14 mouse cellular contexts compared by ENCODE assay signal in the genomic region with DNA sequence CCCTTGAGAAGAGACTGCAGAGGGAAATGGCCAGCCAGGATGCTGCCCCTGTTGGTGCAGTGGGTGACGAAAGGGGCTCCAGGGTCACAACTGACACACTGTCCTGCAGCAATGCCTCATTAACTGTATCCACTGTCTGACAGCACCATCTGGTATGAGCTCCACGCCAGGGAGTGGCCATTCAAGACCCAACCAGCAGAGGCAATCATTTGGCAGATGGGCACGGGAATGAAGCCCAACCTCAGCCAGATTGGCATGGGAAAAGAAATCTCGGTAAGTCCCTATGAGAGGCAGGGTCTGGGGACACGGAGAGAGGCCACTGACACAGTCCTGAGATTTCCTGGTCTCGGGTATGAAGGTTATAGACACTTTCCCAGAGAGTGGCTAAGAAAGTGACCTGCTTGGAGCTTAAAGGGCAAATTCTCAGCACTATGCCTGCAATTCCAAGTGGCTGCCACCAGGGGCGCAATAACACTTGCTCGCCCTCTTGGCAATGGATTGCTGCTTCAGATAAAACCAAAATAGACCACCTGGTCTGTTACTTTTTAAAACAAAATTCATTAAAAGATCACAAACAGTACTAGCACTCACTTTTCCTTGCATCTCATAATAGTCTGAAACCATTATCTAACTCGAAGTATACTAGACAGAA. TPM values are rescaled to one million over a fixed set of nuclear protein-coding genes. Genes with fewer than 3 reads are reported as not detected.
A peak's percentile ranks its signal among the peaks of the same experiment; 100 is the strongest.
DNase-seq lines count a peak whose midpoint lies in the region; TF ChIP-seq lines count a peak whose summit lies in the region.
"Had no signal": no experiment of that assay in that cellular context is flagged by ENCODE, and none has a peak within 500 bp of the region (broad histone marks: within the 10 kb centered on the region; RNA-seq: fewer than 3 reads in every experiment).

No protein-coding gene starts in this region.

- TF ChIP-seq CTCF in left cerebral cortex, adult 2 months (IDR thresholded peaks at IDR 0.05): peak; percentile 56

- DNase-seq in cerebellum, postnatal 14 days: peak; percentile 76 to 77
- no peak for DNase-seq in cerebellum, adult 11 months
- DNase-seq in left cerebral cortex, adult 2 months (ENCODE audit: extremely low spot score in 1 of 2, low spot score in 2 of 2): no peak
- no peak for DNase-seq in left cerebral cortex, postnatal 36 days (ENCODE audit: low spot score in 2 of 2)
- DNase-seq in A20 (ENCODE audit: low read depth, low spot score): peak; percentile 46
- DNase-seq in ZHBTc4 (ENCODE audit: low read depth, low spot score): peak; percentile 62
- DNase-seq in ovary, postnatal 10 days (ENCODE audit: low spot score): no peak
- no peak for DNase-seq in spleen, adult 18-20 months
- DNase-seq: kidney, postnatal 10 days; thymus, postnatal 14 days had no signal

- intact Hi-C loops in left cerebral cortex, adult 2 months (cut with DNase I): no loop called here
- intact Hi-C loops in left cerebral cortex, postnatal 36 days (cut with DNase I): no loop called here

- no peak overlapping the region for H3K4me3 ChIP-seq in left cerebral cortex, adult 2 months
- H3K4me3 ChIP-seq: forebrain, embryonic 10.5 days; liver, embryonic 15.5 days; midbrain, embryonic 10.5 days had no signal

- H3K27ac ChIP-seq in left cerebral cortex, adult 2 months: no peak overlapping the region
- H3K27ac ChIP-seq: forebrain, embryonic 10.5 days; hindbrain, embryonic 14.5 days; liver, embryonic 15.5 days; midbrain, embryonic 10.5 days had no signal

RNA-seq across cellular contexts. Expression of gene Nos1, which starts 19.5 kb away (rescaled TPM):
- total RNA-seq in left cerebral cortex, adult 2 months (2021): 10 to 100 TPM; 34.5 to 41.2 TPM
- total RNA-seq in left cerebral cortex, postnatal 36 days (2021): 10 to 100 TPM; 26.0 to 31.0 TPM

Comparison
In these comparisons a context has a peak if more than half of its experiments do, and no peak if none do; other contexts are left out.
1. DNase-seq: peak in cerebellum, postnatal 14 days (2 of 2), A20 (single experiment) and ZHBTc4 (single experiment); none in cerebellum, adult 11 months (single experiment), left cerebral cortex, adult 2 months (0 of 2), left cerebral cortex, postnatal 36 days (0 of 2), ovary, postnatal 10 days (single experiment) and spleen, adult 18-20 months (0 of 2).